1 mouse cellular context compared by ENCODE assay signal in the genomic region with DNA sequence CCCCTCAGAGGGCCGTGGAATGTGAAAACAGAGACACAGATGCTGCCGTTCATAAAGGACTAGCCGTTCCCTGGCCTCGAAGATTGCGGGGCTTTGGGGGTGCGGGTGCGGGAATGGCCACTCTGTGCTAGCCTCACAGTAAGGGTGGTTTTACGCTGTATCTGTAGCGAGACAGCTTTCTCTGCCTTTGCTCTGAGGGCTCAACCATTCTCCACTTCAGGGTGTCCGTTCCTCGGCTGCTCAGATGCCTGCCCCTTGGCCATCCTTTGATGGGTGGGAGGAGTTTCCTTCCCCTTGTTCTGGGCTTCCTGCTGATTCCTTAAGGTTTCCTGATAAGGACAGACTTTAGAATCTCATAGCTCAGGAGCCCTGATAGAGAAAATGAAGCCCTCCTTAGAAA.
TF ChIP-seq lines count a peak whose summit lies in the region.

No protein-coding gene starts in this region.

TF ChIP-seq in myocyte, 11 proteins besides CTCF, POLR2A, EP300 and RAD21 (continued from another document):
- TF ChIP-seq SRF (IDR thresholded peaks at IDR 0.05; ENCODE audit: control insufficient read depth, insufficient read length, low read depth) = no peak
- no peak for TF ChIP-seq MYOG (IDR thresholded peaks at IDR 0.05; ENCODE audit: control insufficient read depth in 1 of 3, insufficient read depth in 1 of 3, insufficient read length in 2 of 3, low read depth in 2 of 3)
- no peak for TF ChIP-seq E2F4 (IDR thresholded peaks at IDR 0.05; ENCODE audit: insufficient read depth)
